Mouse (Mus musculus) brain, embryonic 14.5 days (tissue): ENCODE measurements around the gene Tns4.

Experiments used
- CTCF ChIP-seq: fragments of 200-500 bp; IDR thresholded peaks from 2 replicates; pipeline ENCODE4 v1.5.1; 2012; ENCODE audit warnings: inconsistent platforms, mild to moderate bottlenecking, moderate library complexity, borderline replicate concordance; ENCODE audit not compliant: insufficient read depth, insufficient read length; ENCODE audit errors: extremely low read depth
- POLR2A ChIP-seq: fragments of 200-500 bp; IDR thresholded peaks from 2 replicates; pipeline ENCODE4 v1.6.1; 2012; ENCODE audit warnings: mild to moderate bottlenecking, inconsistent platforms, borderline replicate concordance; ENCODE audit not compliant: poor library complexity, insufficient read depth, insufficient read length, severe bottlenecking; ENCODE audit errors: extremely low read depth

- TF ChIP-seq CTCF (no peak), POLR2A (no peak)
Measured at GRCm38 (mm10) chr11:99117907-99118306, 28.8 kb upstream of the Tns4 start.
